Mouse (Mus musculus): ENCODE data around the gene Atp6ap2. TPM values are rescaled to one million over a fixed set of nuclear protein-coding genes. Genes with fewer than 3 reads are reported as not detected.
"Not testable (repeated sequence)": the region's sequence is repeated elsewhere in the genome, so short reads cannot be mapped to it uniquely, and the experiment has no call there.

The Atp6ap2 gene
- polyA plus RNA-seq (2012; ENCODE audit: insufficient read depth, insufficient read length, missing spikeins) = 23.3 and 29.1 TPM in 2 replicates

- Histone ChIP-seq H3K4me3 (ENCODE audit: insufficient read depth, low read depth, low read length) (peak within 1 kb of the TSS; percentile 86), H3K4me1 (ENCODE audit: control insufficient read depth, insufficient read depth, insufficient read length, low read length) (no peaks in the 10 kb centered on the region), H3K27ac (replicated peaks; ENCODE audit: low read depth, low read length) (peak within 1 kb of the TSS; percentile 78)
Observed at GRCm38 (mm10) chrX:12587192-12587957, at the start of gene Atp6ap2. TSS of gene Atp6ap2 (plus strand) at chrX:12587801.

GRCm38 (mm10) chrX:12544417-12544816, 43.2 kb upstream of the Atp6ap2 start:
- Histone ChIP-seq H3K27ac (replicated peaks; ENCODE audit: low read depth, low read length) (no peak overlapping the region), H3K4me1 (ENCODE audit: control insufficient read depth, insufficient read depth, insufficient read length, low read length) (no peaks in the 10 kb centered on the region), H3K4me3 (ENCODE audit: insufficient read depth, low read depth, low read length) (no peak overlapping the region)

GRCm38 (mm10) chrX:12557086-12557485, 30.5 kb upstream of the Atp6ap2 start:
- Histone ChIP-seq H3K4me3 (ENCODE audit: insufficient read depth, low read depth, low read length) (no peak overlapping the region), H3K4me1 (ENCODE audit: control insufficient read depth, insufficient read depth, insufficient read length, low read length) (no peaks in the 10 kb centered on the region), H3K27ac (replicated peaks; ENCODE audit: low read depth, low read length) (no peak overlapping the region)

GRCm38 (mm10) chrX:12571407-12571806, 16.2 kb upstream of the Atp6ap2 start:
- Histone ChIP-seq H3K27ac (replicated peaks; ENCODE audit: low read depth, low read length) (no peak overlapping the region), H3K4me3 (ENCODE audit: insufficient read depth, low read depth, low read length) (no peak overlapping the region)

GRCm38 (mm10) chrX:12577936-12578335, 9.7 kb upstream of the Atp6ap2 start:
- Histone ChIP-seq H3K4me3 (ENCODE audit: insufficient read depth, low read depth, low read length) (no peak overlapping the region), H3K27ac (replicated peaks; ENCODE audit: low read depth, low read length) (no peak overlapping the region), H3K4me1 (ENCODE audit: control insufficient read depth, insufficient read depth, insufficient read length, low read length) (no peaks in the 10 kb centered on the region)

More at GRCm38 (mm10) chrX:12571407-12571806, 16.2 kb upstream of the Atp6ap2 start:
- no peaks in the 10 kb centered on the region for H3K4me1 ChIP-seq (ENCODE audit: control insufficient read depth, insufficient read depth, insufficient read length, low read length)

GRCm38 (mm10) chrX:12578339-12578868, 9.2 kb upstream of the Atp6ap2 start:
- H3K27ac ChIP-seq (replicated peaks; ENCODE audit: low read depth, low read length) = no peak overlapping the region
- H3K4me1 ChIP-seq (ENCODE audit: control insufficient read depth, insufficient read depth, insufficient read length, low read length) = no peaks in the 10 kb centered on the region
- no peak overlapping the region for H3K4me3 ChIP-seq (ENCODE audit: insufficient read depth, low read depth, low read length)

- Histone ChIP-seq H3K4me3 (ENCODE audit: insufficient read depth, low read depth, low read length) (no peak overlapping the region), H3K27ac (replicated peaks; ENCODE audit: low read depth, low read length) (no peak overlapping the region), H3K4me1 (ENCODE audit: control insufficient read depth, insufficient read depth, insufficient read length, low read length) (no peaks in the 10 kb centered on the region)
Observed at GRCm38 (mm10) chrX:12583261-12583660, 4.3 kb upstream of the Atp6ap2 start.

- peak overlapping the region; percentile 73 for H3K4me3 ChIP-seq (ENCODE audit: insufficient read depth, low read depth, low read length)
- peak overlapping the region; percentile 4; the same call in 1 of the 2 replicates for H3K27ac ChIP-seq (replicated peaks; ENCODE audit: low read depth, low read length)
- no peaks in the 10 kb centered on the region for H3K4me1 ChIP-seq (ENCODE audit: control insufficient read depth, insufficient read depth, insufficient read length, low read length)
Observed at GRCm38 (mm10) chrX:12587958-12588355, 356 bp downstream of the Atp6ap2 start.

GRCm38 (mm10) chrX:12591401-12591943, 3.9 kb downstream of the Atp6ap2 start:
- no peak overlapping the region; the same call in 1 of the 2 replicates for H3K27ac ChIP-seq (replicated peaks; ENCODE audit: low read depth, low read length)
- H3K4me1 ChIP-seq (ENCODE audit: control insufficient read depth, insufficient read depth, insufficient read length, low read length) = no peaks in the 10 kb centered on the region
- H3K4me3 ChIP-seq (ENCODE audit: insufficient read depth, low read depth, low read length) = no peak overlapping the region

- H3K4me1 ChIP-seq (ENCODE audit: control insufficient read depth, insufficient read depth, insufficient read length, low read length) = no peaks in the 10 kb centered on the region
- no peak overlapping the region for H3K4me3 ChIP-seq (ENCODE audit: insufficient read depth, low read depth, low read length)
- no peak overlapping the region; the same call in 1 of the 2 replicates for H3K27ac ChIP-seq (replicated peaks; ENCODE audit: low read depth, low read length)
Observed at GRCm38 (mm10) chrX:12592011-12592410, 4.4 kb downstream of the Atp6ap2 start.

- H3K27ac ChIP-seq (replicated peaks; ENCODE audit: low read depth, low read length) = no peak overlapping the region
- H3K4me3 ChIP-seq (ENCODE audit: insufficient read depth, low read depth, low read length) = no peak overlapping the region
- no peaks in the 10 kb centered on the region for H3K4me1 ChIP-seq (ENCODE audit: control insufficient read depth, insufficient read depth, insufficient read length, low read length)
Observed at GRCm38 (mm10) chrX:12593824-12594223, 6.2 kb downstream of the Atp6ap2 start.

- H3K4me3 ChIP-seq (ENCODE audit: insufficient read depth, low read depth, low read length); H3K27ac ChIP-seq (replicated peaks; ENCODE audit: low read depth, low read length); H3K4me1 ChIP-seq (ENCODE audit: control insufficient read depth, insufficient read depth, insufficient read length, low read length): not testable (repeated sequence)
Observed at GRCm38 (mm10) chrX:12610541-12610940, 22.9 kb downstream of the Atp6ap2 start.

- Histone ChIP-seq H3K4me1 (ENCODE audit: control insufficient read depth, insufficient read depth, insufficient read length, low read length) (no peaks in the 10 kb centered on the region), H3K27ac (replicated peaks; ENCODE audit: low read depth, low read length) (no peak overlapping the region), H3K4me3 (ENCODE audit: insufficient read depth, low read depth, low read length) (no peak overlapping the region)
Observed at GRCm38 (mm10) chrX:12611211-12611610, 23.6 kb downstream of the Atp6ap2 start.

- not testable (repeated sequence) for H3K27ac ChIP-seq (replicated peaks; ENCODE audit: low read depth, low read length); H3K4me1 ChIP-seq (ENCODE audit: control insufficient read depth, insufficient read depth, insufficient read length, low read length); H3K4me3 ChIP-seq (ENCODE audit: insufficient read depth, low read depth, low read length)
Observed at GRCm38 (mm10) chrX:12612360-12612759, 24.8 kb downstream of the Atp6ap2 start.

GRCm38 (mm10) chrX:12625131-12625530, 37.5 kb downstream of the Atp6ap2 start:
- no peak overlapping the region for H3K4me3 ChIP-seq (ENCODE audit: insufficient read depth, low read depth, low read length)
- H3K4me1 ChIP-seq (ENCODE audit: control insufficient read depth, insufficient read depth, insufficient read length, low read length) = no peaks in the 10 kb centered on the region
- no peak overlapping the region for H3K27ac ChIP-seq (replicated peaks; ENCODE audit: low read depth, low read length)

- Histone ChIP-seq H3K27ac (replicated peaks; ENCODE audit: low read depth, low read length) (no peak overlapping the region), H3K4me1 (ENCODE audit: control insufficient read depth, insufficient read depth, insufficient read length, low read length) (no peaks in the 10 kb centered on the region), H3K4me3 (ENCODE audit: insufficient read depth, low read depth, low read length) (no peak overlapping the region)
Observed at GRCm38 (mm10) chrX:12644976-12645375, 57.4 kb downstream of the Atp6ap2 start.

Measured in brown adipose tissue, adult 24 weeks (tissue).